Mouse (Mus musculus) stomach, postnatal 0 days (tissue): ENCODE measurements around the gene Ccdc169.

Experiments
- CTCF ChIP-seq: IDR thresholded peaks from 2 replicates; pipeline ENCODE4 v1.5.1; 2016; ENCODE audit warnings: antibody characterized with exemption, low read depth, mild to moderate bottlenecking, moderate library complexity
- EP300 ChIP-seq: optimal IDR thresholded peaks from 2 replicates; pipeline ENCODE3; 2016; ENCODE audit warnings: antibody characterized with exemption

DNA sequence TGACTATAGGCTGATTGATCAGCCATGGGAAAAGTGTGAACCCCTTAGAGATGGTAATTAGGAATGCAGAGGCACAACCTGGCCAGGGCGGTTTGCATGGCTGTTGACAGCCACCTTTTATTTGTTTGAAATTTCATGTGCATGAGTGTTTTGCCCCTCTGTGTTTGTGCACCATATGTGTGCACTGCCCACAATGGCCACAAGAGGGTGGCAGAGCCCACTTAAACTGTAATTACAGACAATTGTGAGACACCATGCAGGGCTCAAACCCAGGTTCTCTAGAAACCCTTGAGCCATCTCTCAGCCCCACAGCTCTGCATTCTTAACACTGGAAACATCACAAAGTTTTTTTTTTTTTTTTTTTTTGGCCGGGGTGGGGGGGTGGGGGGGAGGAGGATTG, 85.4 kb downstream of the Ccdc169 start:
- TF ChIP-seq CTCF, result peak; percentile 40
- no peak for TF ChIP-seq EP300
